Mouse (Mus musculus): ENCODE data around the gene Pgd.
A peak's percentile ranks its signal among the peaks of the same experiment; 100 is the strongest.
"Not testable (repeated sequence)": the region's sequence is repeated elsewhere in the genome, so short reads cannot be mapped to it uniquely, and the experiment has no call there.

Pgd gene

DNA sequence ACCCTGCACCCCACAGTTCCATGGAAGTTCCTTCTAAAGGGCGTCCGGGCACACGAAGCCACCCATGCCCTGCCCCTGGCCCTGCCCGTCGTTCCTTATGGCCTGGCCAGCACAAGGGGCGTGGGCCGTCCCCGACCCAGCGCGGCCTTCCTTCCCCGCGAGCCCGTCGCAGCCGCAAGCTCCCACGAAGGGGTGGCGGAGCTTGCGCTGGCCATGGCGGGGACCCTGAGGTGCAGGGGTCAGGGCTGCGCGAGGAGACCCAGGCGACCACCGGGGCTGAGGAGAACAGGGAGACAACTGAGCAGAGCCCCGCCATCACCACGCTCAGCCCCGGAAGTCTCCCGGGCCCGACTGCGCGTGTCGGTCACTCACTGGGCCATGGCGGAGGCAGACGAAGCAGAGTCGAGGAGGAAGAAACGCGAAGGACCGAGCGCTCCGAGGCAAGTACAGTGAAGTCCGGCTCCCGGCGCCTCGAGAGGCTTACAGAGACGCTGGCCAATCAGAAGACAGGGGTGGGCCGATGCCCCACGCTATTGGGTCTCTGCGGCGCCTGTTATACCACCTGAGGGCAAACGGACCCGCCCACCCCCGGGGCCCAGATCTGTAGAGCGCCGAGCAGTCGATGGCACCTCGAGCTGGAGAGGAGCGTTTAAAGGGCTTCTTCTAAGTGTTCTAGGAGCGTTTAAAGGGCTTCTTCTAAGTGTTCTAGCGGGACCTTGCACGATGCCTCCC lies at the start of gene Pgd:
Gene Pgd (minus strand): TSS at position 557 of the 732 bp plus-strand sequence.
- DNase-seq = peak; percentile 98

DNA sequence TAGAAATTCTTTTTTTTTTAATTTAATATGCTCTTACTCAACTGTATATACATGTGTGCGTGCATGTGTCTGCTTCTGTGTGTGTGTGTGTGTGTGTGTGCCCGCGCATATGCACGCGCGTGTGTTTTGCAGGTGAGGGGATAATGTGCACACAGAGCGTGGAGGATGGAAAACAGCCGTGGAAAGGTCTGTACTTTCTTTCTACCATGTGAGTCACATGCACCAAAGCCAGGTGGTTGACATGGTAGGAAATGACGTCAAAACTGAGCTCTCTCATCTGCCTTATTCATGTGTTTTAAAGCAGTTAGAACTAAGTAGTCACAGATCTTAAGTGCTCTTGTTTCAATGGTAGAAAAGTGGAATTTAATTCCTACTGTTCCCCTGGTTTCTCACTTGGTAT lies 49.4 kb upstream of the Pgd start:
- DNase-seq = peak; percentile 11

DNA sequence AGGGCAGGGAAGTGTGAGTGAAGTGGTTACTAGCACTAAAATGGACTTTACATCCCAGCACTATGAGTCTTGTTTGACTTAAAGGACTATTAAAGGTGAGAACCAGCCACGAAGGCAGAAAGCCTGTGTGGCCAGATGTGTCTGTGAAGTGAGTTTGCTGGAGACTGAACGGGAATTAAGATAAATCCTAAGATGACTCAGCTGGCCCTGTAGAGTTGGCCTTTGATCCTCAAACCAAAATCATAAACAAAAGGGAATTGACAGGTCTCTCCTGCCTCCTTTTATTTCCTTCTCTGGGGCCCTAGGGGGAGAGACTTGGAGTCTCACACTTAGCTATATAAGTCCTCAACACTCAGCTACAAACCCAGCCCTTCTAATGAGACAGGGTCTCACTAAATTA lies 48.8 kb upstream of the Pgd start:
- no peak for DNase-seq

DNA sequence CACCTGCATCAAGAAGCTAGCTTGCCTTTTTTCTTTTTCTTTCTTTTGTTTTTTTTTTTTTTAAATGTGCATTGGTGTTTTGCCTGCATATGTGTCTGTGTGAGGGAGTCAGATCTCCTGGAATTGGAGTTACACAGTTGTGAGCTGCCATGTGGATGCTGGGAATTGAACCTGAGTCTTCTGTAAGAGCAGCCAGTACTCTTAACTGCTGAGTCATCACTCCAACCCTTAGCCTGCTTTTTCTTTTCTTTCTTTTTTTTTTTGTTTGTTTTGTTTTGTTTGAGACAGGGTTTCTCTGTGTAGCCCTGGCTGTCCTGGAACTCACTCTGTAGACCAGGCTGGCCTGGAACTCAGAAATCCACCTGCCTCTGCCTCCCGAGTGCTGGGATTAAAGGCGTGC lies 47.9 kb upstream of the Pgd start:
- DNase-seq = not testable (repeated sequence)

DNA sequence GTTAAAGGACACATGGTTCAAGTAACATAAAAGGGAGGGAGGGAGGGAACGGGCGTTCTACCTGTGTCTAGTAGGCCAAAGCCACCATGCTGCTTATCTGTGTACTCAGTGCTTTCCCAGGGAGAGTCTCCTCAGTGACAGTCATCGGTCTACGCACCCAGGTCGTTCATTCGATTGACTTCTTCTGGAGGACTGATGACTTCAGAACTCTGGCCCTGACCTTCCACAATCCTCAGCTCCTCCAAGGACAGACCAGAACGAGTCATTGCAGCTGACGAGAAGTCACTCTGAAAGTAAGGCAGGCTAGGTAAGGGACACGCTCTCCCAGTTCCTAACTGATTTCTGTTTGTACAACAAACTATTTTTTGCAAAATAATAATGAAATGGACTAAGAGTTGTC lies 46.9 kb upstream of the Pgd start:
- DNase-seq = no peak

DNA sequence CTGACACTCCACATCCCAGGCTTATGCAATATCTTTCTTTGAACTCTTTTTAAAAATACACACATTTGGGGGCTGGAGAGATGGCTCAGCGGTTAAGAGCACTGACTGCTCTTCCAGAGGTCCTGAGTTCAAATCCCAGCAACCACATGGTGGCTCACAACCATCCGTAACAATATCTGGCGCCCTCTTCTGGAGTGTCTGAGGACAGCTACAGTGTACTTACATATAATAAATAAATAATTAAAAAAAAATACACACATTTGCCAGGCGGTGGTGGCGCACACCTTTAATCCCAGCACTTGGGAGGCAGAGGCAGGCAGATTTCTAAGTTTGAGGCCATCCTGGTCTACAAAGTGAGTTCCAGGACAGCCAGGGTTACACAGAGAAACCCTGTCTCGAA lies 44.9 kb upstream of the Pgd start:
- DNase-seq = not testable (repeated sequence)

DNA sequence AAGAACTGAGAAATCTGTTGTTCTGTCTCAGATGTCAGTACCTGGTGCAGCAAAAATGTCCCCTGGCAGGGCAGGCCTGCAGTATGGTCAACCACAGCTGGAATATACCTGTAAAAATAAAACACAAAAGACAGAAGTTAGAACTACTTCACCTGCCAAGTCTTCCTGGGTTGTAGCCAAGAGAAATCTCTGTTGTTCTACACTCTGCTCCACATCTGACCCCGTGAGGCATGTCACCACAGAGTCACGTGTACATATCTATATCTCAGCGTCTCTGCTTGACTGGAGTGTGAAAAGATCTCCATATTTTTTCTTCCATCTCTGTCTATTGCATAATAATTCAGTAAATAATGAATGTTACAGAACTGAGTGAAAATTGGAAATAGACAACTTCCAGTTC lies 35.9 kb upstream of the Pgd start:
- DNase-seq = no peak

DNA sequence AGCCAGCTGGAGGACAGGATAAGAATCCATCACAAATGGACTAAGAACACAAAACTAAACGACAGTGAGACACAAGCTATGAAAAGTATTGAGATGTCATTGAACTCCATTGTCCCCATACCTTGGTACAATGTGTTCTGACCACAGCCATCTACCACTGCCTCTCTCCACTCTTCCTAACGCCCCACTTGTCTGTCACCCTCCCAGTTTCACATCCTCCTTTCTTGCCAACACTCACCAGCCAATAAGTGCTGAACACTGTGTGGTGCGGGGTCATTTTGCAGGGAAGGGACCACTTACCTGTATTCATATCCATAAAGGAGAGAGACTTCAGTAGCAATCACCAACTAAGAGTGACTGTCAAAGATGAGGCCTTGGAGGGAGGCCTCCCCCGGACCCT lies 34.5 kb upstream of the Pgd start:
- DNase-seq = no peak

DNA sequence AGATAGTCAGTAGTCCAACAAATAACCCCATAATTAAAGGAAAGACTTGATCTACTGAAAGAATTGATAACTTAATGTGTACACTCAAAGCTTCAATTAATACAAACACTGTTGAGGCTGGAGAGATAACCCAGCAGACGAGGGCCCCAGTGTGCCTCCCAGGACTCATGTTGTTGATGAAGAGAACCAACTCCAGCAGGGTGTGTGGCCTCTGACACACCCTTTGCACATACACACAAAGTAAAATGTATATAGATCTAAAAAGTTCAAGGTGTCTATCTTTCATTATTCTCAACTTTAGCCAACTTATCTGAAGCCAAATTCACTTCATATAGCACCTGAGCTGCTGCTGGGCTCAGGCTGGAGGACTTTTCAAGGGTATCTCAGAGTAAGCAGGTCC lies 30.6 kb upstream of the Pgd start:
- DNase-seq = no peak

DNA sequence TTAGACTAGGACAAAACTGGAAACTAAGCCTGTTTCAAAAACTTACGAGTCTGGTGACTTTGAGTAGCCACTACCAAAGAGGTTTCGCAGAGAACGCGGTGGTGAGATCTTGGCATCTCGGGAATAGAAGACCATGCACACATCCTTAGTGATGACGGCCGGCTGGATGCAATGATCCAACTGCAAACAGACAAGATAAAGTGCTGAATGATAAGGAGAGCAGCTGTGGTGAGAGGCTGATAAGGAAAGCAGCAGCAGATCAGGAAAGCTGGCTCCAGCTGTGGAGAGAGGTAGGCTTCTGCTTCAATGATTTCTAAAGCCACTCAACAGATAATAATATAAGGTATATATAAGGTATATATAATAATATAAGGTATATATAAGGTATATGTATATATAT lies 24.5 kb upstream of the Pgd start:
- no peak for DNase-seq

DNA sequence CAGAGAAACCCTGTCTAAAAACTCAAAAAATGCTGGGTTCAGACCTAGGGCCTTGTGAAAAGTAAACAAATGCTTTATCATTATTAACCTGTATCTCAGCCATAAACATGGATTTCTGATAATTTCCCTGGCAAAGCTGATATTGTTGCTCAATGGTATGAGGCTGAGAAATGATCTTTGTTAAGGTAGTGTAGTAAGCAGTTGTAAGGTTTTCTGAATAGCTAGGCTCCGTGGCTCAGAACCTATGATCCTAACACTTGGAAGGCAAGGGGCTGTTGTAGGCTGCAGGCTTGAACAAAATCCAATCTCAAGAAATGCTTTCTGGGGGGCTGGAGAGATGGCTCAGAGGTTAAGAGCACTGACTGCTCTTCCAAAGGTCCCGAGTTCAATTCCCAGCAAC lies 22.0 kb upstream of the Pgd start:
- no peak for DNase-seq

DNA sequence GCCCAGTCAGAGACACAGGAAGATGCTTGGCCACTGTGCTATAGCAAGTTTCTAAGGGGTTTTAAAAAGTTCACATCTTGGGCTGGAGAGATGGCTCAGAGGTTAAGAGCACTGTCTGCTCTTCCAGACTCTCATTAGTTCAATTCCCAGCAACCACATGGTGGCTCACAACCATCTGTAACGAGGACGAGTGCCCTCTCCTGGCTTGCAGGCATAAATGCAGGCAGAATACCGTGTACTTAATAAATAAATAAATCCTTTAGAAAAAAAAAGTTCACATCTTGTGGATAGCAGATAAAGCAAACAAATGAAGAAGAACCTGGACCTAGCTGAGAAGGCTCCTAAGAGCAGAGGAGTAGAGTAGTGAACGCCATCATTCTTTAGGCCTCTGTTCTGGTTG lies 16.2 kb upstream of the Pgd start:
- no peak for DNase-seq

DNA sequence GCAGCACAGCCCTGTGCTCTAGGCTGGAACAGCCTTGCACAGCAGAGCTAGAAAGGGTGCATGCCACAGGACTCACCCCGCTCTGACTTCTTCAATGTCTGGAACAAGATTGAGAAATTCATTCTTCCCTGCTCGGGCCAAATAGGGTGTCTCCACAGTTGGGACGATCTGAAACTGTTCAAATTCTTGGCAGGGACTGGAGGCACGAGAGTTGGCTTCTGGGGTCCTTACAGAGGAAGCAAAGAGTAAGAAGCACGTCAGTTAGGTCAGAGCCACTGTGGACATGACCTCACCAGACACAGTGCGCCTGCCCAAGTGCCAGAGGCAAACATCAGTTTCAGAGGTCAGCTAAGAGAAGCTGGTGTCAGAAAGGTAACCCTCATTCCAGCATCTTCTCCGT lies 15.6 kb upstream of the Pgd start:
- no peak for DNase-seq

DNA sequence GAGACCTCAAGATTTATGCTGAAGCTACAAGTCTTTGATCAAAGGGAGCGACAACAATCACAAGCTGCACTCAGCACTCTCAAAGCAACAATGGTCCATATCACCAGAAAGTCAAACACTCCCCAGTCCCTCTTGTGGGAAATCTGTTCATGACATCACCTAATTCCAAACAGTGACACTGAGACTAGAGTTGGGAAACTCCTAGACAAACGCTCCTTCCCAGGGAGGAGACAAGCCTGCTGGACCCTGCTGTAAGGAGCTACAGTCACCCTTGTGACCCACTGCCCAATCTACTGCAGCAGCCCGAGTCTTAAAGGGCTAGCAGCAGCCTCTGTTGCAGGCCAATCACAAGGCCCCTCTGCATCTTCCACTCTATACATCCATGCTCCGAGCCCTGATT lies 13.0 kb upstream of the Pgd start:
- DNase-seq = no peak

DNA sequence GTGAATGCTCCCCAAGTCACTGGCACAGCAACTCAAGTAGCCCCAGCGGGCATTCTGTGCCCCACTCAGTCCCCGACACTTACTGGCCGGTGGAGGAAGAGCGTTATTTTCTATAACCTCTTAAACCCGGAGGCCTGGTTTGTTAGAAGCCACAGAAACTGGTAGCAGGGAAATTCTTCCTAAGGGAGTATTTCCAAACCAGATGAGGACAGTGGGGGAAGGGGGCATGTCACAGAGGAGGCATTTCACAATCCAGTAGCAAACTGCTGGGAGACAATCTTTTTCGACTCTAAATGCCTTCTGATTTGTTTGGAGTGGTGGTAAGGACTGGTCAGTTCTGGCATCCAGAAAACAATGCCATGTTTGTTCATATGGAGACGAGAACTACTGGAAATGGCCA lies 12.6 kb upstream of the Pgd start:
- DNase-seq = no peak

DNA sequence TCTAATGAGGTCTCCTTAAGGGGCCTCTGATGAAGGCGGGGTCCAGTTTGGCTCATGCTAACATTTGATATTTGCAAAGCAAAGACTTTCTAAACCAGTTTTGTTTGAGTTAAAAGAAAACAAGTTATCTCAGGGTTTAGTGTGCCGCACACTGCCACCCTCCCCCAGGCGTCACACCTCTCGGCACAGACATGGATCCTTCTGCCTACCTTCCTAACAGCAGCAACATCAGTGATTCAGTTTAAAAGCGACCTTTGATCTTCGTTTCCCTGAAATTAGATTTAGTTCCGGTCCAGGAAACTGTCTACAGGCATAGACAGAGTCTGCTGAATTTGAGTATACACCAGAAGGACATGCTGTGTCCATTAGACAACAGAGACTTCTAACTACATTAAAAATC lies 11.8 kb upstream of the Pgd start:
- no peak for DNase-seq

DNA sequence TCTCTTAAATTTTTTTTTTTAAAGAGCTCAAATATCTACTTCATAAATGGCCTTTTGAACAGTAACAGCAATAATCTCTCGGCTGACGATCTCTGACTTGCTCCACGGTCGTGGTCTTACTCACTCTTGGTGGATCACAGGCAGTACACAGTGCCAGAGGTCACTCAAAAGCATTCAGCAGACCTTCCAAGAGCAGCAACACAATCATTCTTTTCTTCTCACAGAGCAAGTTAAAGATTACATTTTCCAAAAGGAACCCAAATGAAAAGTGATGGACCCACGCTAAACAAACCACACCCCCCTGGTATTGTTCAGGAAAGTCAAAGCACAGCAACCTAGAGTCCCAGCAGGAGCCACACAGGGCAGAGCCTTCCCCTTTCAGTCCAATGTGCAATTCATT lies 10.5 kb upstream of the Pgd start:
- DNase-seq = no peak

DNA sequence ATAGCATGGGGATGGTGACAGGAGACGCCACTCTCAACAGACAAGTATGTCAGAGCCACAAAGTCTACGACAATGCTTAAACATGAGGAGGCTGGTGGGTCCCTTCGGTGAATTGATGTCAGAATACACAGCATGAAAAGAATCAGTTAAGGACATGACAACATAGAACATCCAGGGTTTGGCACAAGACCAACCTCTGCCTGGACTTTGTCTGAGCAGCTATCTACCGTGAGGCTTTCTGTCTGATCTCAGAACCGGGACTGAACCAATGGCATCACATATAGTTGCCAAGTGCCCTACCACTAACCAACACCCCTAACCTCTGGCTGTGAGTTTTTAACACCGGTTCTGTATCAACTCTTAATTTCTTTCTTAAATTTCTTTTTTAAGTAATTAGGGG lies 10.1 kb upstream of the Pgd start:
- no peak for DNase-seq

DNA sequence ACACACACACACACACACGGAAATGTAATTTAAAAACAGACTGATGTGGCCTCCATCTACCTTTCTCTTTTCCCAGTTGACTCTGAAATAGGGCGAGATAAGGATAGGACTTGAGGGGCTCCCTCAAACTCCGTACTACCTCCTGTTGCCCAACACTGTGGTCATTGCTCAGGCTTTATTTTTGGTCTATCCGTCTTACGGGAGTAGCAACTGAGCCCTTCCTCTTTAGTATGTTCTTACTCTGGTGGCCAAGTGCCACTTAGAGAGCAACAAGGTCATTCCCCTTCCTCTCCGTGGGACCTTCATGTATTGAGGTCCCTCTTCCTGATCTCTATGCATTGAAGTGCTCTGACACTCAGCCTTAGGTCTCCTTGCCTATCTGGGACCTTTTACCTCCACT lies 7.1 kb upstream of the Pgd start:
- DNase-seq = no peak

DNA sequence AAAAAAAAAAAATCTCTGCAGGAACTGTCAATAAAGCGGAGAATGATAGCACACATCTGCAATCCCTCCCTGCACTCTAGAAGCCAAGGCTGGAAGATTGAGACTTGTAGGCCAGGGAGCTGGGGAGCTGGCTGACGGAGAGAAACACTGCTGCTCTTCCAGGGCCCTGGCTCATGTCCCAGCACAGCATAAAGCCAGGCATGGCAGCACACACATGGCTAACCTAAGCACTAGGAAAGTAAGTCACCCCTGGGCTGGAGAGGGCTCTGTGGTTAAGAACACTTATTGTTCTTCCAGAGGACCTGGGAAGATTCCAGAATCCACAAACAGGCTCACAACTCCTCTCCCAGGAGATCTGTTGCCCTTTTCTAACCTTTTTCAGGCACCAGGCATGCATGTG lies 6.1 kb upstream of the Pgd start:
- no peak for DNase-seq

DNA sequence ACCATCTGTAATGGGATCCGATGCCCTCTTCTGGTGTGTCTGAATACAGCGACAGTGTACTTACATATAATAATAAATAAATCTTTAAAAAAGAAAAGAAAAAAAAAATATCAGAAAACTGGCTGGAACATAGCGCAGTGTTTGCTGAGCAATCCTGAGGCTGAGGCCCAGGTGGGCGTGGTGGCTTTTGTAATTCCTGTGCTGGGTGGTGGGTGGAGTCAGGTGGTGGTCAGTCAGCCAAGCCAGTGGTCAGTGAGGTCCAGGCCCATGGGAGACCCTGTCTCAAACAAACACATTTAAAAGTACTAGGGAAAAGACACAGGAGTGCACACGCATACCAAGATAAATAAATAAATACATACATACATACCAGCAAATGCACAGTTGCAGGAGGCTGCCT lies 5.5 kb upstream of the Pgd start:
- no peak for DNase-seq

DNA sequence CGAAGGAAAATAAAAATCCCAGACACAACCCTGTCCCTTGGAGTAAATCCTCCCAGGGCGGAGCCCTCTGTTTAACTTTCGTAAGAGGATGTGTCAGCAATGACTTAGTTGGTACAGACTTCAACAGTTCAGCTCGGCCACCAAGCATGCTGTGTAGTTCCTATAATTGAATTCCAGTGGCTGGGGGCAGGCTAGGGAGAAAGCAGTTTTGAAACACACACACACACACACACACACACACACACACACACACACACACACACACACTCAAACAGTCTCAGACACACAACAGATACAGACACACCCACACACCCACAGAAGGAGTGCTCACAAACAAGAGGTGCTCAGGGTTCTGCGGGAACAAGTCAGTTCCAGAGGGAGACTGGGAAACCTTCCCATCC lies 5.0 kb upstream of the Pgd start:
- DNase-seq = no peak

DNA sequence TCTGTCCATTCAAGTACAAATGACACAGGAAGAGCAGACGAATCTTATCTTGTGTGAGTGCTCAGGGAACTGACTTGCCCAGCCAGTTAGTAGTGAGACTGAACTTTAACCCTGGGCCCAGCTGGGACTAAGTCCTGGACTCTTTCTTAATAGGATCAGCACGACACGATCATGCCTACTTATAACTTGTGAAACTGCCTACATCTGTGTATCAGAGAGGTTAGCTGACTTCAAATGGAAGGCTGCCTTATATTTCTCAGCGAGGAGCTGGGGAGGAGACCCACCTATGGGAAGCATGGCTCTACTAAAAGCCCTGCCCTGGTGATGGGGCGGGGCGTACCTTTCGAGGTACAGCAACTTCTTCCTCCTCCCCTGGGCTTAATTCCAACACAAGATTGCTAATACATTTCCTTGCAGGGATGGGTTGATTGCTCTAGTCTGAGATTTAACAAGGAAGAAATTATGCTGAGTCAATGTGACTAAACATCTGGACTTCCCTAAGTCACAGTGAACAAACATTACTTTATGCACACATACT lies 3.9 kb upstream of the Pgd start:
- no peak for DNase-seq

DNA sequence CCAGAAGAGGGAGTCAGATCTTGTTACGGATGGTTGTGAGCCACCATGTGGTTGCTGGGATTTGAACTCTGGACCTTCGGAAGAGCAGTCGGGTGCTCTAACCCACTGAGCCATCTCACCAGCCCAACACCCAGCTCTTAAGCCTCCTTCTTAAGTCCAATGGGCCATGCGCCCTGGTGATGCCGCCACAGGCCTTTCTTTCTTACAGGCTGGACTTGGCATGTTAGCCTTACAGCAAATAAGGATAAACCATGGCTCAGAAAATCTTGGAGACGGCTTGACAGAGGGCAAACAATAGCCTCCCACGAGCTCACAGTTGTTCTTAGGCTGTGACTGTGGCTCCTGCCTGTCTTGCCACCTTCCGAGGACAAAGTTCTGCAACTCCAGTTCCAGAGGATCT lies 3.4 kb upstream of the Pgd start:
- DNase-seq = not testable (repeated sequence)

DNA sequence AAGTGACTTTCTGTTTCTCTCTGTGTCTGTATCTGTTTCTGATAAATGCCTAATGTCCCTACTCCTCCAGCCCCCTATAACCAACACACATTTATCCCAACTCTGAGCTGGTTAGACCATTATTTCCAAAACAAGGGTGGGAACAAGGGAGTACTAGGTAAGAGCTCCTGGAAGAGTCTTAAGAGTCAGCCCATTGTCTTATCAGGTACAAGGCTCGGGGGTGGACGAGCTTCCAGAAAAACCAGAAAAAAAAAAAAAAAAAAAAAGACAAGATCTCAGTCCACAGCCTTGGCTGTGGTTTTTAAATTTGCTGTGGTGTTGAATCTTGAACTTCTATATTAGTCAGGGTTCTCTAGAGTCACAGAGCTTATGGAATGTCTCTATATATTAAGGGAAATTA lies 1.4 kb upstream of the Pgd start:
- no peak for DNase-seq
